Mouse (Mus musculus) small intestine, adult 2 months (tissue): ENCODE measurements around the gene Xcl1.

Experiments used
- CTCF ChIP-seq: fragments of 200-500 bp; IDR thresholded peaks from 2 replicates; pipeline ENCODE4 v1.5.1; 2012; ENCODE audit warnings: low read depth, mild to moderate bottlenecking, control low read depth, inconsistent platforms, low read length, moderate library complexity, mixed read lengths; ENCODE audit not compliant: insufficient replicate concordance, insufficient read length; ENCODE audit errors: extremely low read depth
- POLR2A ChIP-seq: fragments of 200-500 bp; IDR thresholded peaks from 2 replicates; pipeline ENCODE4 v1.6.1; 2012; ENCODE audit warnings: low read depth, mild to moderate bottlenecking, control low read depth, inconsistent platforms, low read length, moderate library complexity

DNA sequence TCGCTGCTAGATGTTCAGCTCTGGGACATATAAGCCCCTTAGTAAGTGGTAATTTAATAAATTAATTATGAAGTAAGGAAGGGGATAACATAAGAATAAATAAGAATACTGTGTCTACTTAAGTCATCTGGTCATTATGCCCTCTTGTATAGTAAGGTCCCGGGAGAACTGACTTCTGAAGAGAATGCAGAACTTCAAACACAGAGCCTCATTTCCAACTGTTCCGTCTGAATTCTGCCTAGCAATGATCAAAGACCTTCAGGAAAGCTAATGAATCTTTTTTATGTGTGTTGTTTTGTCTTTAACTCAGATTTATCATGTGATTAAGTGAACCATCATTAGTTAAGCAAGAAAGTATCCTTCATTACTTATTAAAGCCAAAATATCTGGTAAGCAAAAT, 5.3 kb downstream of the Xcl1 start:
- TF ChIP-seq POLR2A (no peak), CTCF (no peak)
